Mouse (Mus musculus): ENCODE results near the gene Cacnb1.

DNA sequence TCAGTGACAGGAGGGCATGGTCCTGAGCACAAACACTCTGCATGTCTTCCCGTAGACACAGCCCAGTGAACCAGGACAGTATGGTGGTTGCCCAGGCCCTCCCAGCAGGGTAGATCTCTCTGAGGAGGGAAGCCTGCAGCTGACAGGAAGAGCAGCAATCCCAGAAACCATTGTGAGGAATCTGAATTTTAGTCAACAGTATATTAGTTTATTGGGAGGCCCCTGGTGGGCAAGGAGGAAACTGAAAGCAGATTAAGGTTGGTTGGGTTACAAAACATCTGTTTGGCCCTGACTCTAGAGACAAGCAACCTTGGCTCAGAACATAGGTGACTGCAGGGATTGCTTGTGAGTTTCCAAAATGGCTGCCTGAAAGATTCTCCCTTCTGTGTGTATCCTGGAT lies 38.9 kb downstream of the Cacnb1 start:
- TF ChIP-seq CTCF (IDR thresholded peaks at IDR 0.05; ENCODE audit: extremely low read depth, insufficient read length, insufficient replicate concordance, low read depth, low read length) (no peak), POLR2A (IDR thresholded peaks at IDR 0.05; ENCODE audit: low read depth, low read length) (no peak)

Measured in small intestine, adult 2 months (tissue).